Mouse (Mus musculus): ENCODE data around the gene Thada.

GRCm38 (mm10) chr17:84422916-84423315 lies 43.1 kb downstream of the Thada start:
- TF ChIP-seq GATA1 (IDR thresholded peaks at IDR 0.05; ENCODE audit: borderline replicate concordance, low read length) (no peak), FLI1 (IDR thresholded peaks at IDR 0.05; ENCODE audit: low read length) (no peak)
